Mouse (Mus musculus): Measurements from ENCODE around the gene Gng12. TPM values are rescaled to one million over a fixed set of nuclear protein-coding genes. Genes with fewer than 3 reads are reported as not detected.

The Gng12 gene
- polyA plus RNA-seq, 1 experiment = 0.36 TPM

DNA sequence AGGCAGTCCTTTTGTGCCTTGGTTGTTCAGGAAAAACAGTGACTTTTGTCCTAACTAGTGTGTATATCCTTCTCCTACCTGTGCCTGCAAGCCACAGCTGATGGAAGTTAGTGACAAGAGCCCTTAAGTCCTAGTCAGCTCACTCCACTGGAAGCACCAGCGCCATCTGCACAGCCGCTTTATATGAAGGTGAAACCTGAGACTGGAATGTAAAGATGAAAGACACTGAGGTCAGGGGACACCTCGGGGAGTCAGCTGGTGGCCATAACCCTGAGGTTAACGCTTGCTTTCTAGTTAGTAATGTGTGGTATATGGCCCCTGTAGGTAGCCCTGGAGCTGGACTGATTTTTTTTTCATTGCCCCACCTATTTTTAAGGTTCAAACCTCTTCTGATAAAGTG lies 30.1 kb downstream of the Gng12 start:
- no peaks in the 10 kb centered on the region for H3K36me3 ChIP-seq (ENCODE audit: control insufficient read depth)
- H3K4me1 ChIP-seq (ENCODE audit: control insufficient read depth) = peaks cover 12% of the 10 kb centered on the region
- H3K27me3 ChIP-seq (ENCODE audit: control insufficient read depth) = no peaks in the 10 kb centered on the region
- no peaks in the 10 kb centered on the region for H3K9me3 ChIP-seq (ENCODE audit: control insufficient read depth, low read length)
- TF ChIP-seq TAL1 (IDR thresholded peaks at IDR 0.05; ENCODE audit: low read length) (no peak), GATA1 (IDR thresholded peaks at IDR 0.05; ENCODE audit: low read length) (no peak)
- no peak overlapping the region for H3K4me3 ChIP-seq (replicated peaks)

DNA sequence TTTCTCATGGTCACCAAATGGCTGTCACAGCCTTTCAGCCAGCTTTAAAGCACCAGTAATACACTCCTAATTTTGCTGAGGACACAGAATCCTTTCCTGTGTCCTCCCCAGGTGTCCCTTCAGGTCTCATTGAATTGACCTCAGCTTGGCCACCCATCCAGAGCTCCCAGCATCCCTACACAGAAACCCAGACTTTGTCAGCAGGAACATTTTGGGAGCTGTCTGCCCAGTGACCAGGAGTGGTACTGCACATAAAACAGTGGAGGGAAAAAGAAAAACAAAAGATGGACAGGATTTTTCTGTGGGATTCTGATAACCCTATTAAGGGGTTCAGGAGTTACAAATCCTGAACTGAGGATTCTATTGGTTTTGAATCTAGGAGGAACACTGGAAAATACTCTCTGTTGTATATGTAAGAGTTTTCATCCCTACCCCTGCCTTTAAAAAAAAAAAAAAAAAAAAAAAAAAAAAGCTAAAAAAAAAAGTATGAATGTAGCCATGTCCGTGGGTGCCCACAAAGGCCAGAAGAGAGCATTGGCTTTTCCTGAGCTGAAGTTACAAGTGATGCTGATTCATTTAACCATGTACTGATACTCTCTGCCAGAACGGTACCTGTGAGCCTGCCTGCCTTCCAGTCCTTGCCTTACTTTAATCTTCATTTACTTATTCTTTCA lies 32.9 kb downstream of the Gng12 start:
- H3K36me3 ChIP-seq (ENCODE audit: control insufficient read depth) = no peaks in the 10 kb centered on the region
- H3K4me3 ChIP-seq (replicated peaks) = no peak overlapping the region
- TF ChIP-seq GATA1 (IDR thresholded peaks at IDR 0.05; ENCODE audit: low read length) (no peak), TAL1 (IDR thresholded peaks at IDR 0.05; ENCODE audit: low read length) (no peak)
- H3K27me3 ChIP-seq (ENCODE audit: control insufficient read depth) = no peaks in the 10 kb centered on the region
- no peaks in the 10 kb centered on the region for H3K9me3 ChIP-seq (ENCODE audit: control insufficient read depth, low read length)
- peaks cover 13% of the 10 kb centered on the region for H3K4me1 ChIP-seq (ENCODE audit: control insufficient read depth)

GRCm38 (mm10) chr6:66929694-66930093 lies 33.5 kb downstream of the Gng12 start:
- no peak for TF ChIP-seq TAL1 (IDR thresholded peaks at IDR 0.05; ENCODE audit: low read length)
- no peak for TF ChIP-seq GATA1 (IDR thresholded peaks at IDR 0.05; ENCODE audit: low read length)
- Histone ChIP-seq H3K9me3 (ENCODE audit: control insufficient read depth, low read length) (no peaks in the 10 kb centered on the region), H3K36me3 (ENCODE audit: control insufficient read depth) (no peaks in the 10 kb centered on the region), H3K4me3 (replicated peaks) (no peak overlapping the region), H3K4me1 (ENCODE audit: control insufficient read depth) (peaks cover 13% of the 10 kb centered on the region), H3K27me3 (ENCODE audit: control insufficient read depth) (no peaks in the 10 kb centered on the region)

- Histone ChIP-seq H3K9me3 (ENCODE audit: control insufficient read depth, low read length) (no peaks in the 10 kb centered on the region), H3K27me3 (ENCODE audit: control insufficient read depth) (no peaks in the 10 kb centered on the region), H3K4me3 (replicated peaks) (no peak overlapping the region), H3K4me1 (ENCODE audit: control insufficient read depth) (peaks cover 13% of the 10 kb centered on the region), H3K36me3 (ENCODE audit: control insufficient read depth) (no peaks in the 10 kb centered on the region)
- TF ChIP-seq GATA1 (IDR thresholded peaks at IDR 0.05; ENCODE audit: low read length) (no peak), TAL1 (IDR thresholded peaks at IDR 0.05; ENCODE audit: low read length) (no peak)
Measured at GRCm38 (mm10) chr6:66932206-66932819, 36.1 kb downstream of the Gng12 start.

DNA sequence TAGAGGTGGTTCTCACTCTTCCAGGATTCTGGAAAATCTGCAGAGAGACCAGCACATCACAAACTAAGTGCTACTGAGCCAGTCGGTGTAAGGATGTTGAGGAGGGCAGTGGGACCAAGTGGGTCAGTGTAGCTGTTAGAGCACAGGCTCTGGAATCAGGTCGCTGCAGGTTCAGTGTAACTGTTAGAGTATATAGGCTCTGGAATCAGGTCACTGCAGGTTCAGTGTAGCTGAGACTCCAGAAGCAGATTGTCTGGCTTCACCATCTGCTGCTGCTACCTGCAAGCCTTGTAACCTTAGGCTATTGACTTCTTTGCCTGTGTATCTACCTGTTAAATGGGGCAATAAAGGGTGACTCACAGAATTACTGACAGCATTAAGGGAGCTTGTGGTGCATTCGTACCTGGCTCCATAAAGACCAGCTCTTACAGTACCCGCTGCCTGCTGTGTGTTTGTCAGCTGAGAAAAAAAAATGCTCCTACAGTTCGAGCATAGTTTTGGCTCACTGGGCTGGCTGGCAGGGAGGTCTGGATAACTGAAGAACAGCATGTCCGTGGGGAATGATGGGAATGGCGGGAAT lies 44.5 kb downstream of the Gng12 start:
- Histone ChIP-seq H3K4me1 (ENCODE audit: control insufficient read depth) (peaks cover 8% of the 10 kb centered on the region), H3K27me3 (ENCODE audit: control insufficient read depth) (no peaks in the 10 kb centered on the region)
- TF ChIP-seq TAL1 (IDR thresholded peaks at IDR 0.05; ENCODE audit: low read length) (no peak), GATA1 (IDR thresholded peaks at IDR 0.05; ENCODE audit: low read length) (no peak)

DNA sequence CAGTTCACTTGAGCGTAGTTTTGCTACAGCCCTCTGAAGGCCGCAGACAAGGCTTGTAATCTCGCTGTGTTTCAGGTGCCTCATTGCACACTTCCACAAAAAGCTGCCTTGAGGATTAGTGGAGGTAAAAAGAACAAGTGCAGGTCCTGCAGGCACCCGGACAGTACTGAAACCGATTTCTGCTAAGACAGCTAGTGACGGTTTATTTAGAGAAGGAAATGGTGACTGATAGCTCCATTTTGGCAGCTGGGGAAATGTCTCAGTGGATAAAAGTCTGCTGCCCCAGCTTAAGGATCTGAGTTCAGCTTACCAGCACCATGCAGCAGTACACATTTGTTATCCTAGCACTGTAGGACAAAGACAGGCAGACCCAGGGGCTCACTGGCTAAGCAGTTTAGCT lies 45.6 kb downstream of the Gng12 start:
- TF ChIP-seq GATA1 (IDR thresholded peaks at IDR 0.05; ENCODE audit: low read length) (no peak), TAL1 (IDR thresholded peaks at IDR 0.05; ENCODE audit: low read length) (no peak)
- H3K36me3 ChIP-seq (ENCODE audit: control insufficient read depth) = no peaks in the 10 kb centered on the region
- H3K9me3 ChIP-seq (ENCODE audit: control insufficient read depth, low read length) = no peaks in the 10 kb centered on the region
- H3K27me3 ChIP-seq (ENCODE audit: control insufficient read depth) = no peaks in the 10 kb centered on the region
- H3K4me3 ChIP-seq (replicated peaks) = no peak overlapping the region
- H3K4me1 ChIP-seq (ENCODE audit: control insufficient read depth) = peaks cover 8% of the 10 kb centered on the region

More for the DNA sequence above, 44.5 kb downstream of the Gng12 start:
- H3K4me3 ChIP-seq (replicated peaks) = no peak overlapping the region
- no peaks in the 10 kb centered on the region for H3K36me3 ChIP-seq (ENCODE audit: control insufficient read depth)
- no peaks in the 10 kb centered on the region for H3K9me3 ChIP-seq (ENCODE audit: control insufficient read depth, low read length)

- Histone ChIP-seq H3K9me3 (ENCODE audit: control insufficient read depth, low read length) (no peaks in the 10 kb centered on the region), H3K36me3 (ENCODE audit: control insufficient read depth) (no peaks in the 10 kb centered on the region), H3K4me3 (replicated peaks) (no peak overlapping the region), H3K27me3 (ENCODE audit: control insufficient read depth) (no peaks in the 10 kb centered on the region), H3K4me1 (ENCODE audit: control insufficient read depth) (peaks cover 8% of the 10 kb centered on the region)
- TF ChIP-seq TAL1 (IDR thresholded peaks at IDR 0.05; ENCODE audit: low read length) (no peak), GATA1 (IDR thresholded peaks at IDR 0.05; ENCODE audit: low read length) (no peak)
Measured at GRCm38 (mm10) chr6:66942826-66943225, 46.6 kb downstream of the Gng12 start.

DNA sequence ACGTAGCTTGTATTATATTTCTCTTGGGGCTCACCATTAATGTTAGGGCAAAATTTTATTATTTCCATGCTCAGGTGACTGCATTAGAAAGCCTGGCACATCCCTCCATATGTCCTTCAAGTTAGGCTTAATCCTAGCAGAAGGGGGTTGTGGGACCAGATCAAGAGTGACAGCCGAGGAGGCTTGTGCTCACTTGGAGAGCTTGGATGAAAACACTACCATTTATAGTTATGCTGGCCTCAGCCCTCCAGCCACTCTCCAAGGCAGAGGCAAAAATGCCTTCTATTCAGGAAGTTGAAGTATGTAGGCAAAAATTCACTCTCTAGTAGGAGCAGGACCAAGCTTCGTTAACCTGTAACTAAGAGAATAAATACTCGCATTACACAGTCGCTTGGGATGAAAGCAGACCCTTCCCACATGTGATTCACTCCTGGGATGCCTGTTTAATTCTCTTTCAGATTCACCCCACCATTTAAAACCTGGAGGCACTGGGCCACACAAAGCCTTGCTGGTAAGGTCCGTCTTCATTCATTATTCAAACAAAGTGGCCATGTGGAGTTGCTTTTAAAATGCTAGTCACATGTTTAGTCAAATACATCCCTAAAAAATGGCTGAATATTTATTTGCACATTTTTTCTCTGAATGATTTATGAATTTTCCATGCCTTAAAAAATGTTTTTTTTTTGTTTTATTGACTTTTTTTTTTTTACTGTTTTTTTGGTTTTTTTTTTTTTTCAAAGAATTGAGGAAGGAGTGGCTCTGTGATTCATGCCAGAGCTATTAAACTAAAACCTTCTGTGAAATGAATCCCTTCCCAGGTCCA lies 47.4 kb downstream of the Gng12 start:
- peaks cover 8% of the 10 kb centered on the region for H3K4me1 ChIP-seq (ENCODE audit: control insufficient read depth)
- no peaks in the 10 kb centered on the region for H3K9me3 ChIP-seq (ENCODE audit: control insufficient read depth, low read length)
- no peaks in the 10 kb centered on the region for H3K36me3 ChIP-seq (ENCODE audit: control insufficient read depth)
- H3K27me3 ChIP-seq (ENCODE audit: control insufficient read depth) = no peaks in the 10 kb centered on the region
- TF ChIP-seq TAL1 (IDR thresholded peaks at IDR 0.05; ENCODE audit: low read length) (no peak), GATA1 (IDR thresholded peaks at IDR 0.05; ENCODE audit: low read length) (no peak)
- no peak overlapping the region for H3K4me3 ChIP-seq (replicated peaks)

All from erythroblast, embryonic 14.5 days (primary cell).